Mouse (Mus musculus): ENCODE measurements around the gene Anp32a.

GRCm38 (mm10) chr9:62344545-62344944, 3.5 kb downstream of the Anp32a start:
- TF ChIP-seq POLR2A (IDR thresholded peaks at IDR 0.05; ENCODE audit: insufficient read length, low read depth) (peak; percentile 7), MYOG (IDR thresholded peaks at IDR 0.05; ENCODE audit: control insufficient read depth in 1 of 3, insufficient read depth in 1 of 3, insufficient read length in 2 of 3, low read depth in 2 of 3) (no peak)
